Mouse (Mus musculus) heart, adult 2 months (tissue): ENCODE measurements at regions not wholly inside any gene's neighbourhood (a gene's known extent, or its start where the extent isn't known, plus 50 kb on each side); places are given as distances from the start of the nearest gene placed in this dataset.

Source experiments
- DNase-seq, 2 experiments: peaks; one replicate each; pipeline ENCODE4 v3.0.0; 2021
- H3K27ac ChIP-seq: fragments of 200-600 bp; 2 replicates; pipeline ENCODE4 v1.8.1; 2022
- H3K27me3 ChIP-seq: fragments of 200-500 bp; 2 replicates; pipeline ENCODE4 v1.6.1; 2012; ENCODE audit warnings: mild to moderate bottlenecking, low read length, inconsistent platforms, mixed read lengths; ENCODE audit not compliant: control insufficient read depth, insufficient read depth
- H3K36me3 ChIP-seq: fragments of 200-500 bp; 2 replicates; pipeline ENCODE4 v1.6.1; 2012; ENCODE audit warnings: low read length, inconsistent platforms; ENCODE audit not compliant: control insufficient read depth, insufficient read depth
- H3K4me1 ChIP-seq: fragments of 200-500 bp; 2 replicates; pipeline ENCODE4 v1.6.1; 2011; ENCODE audit warnings: low read length; ENCODE audit not compliant: control insufficient read depth, insufficient read depth
- H3K4me3 ChIP-seq: fragments of 200-600 bp; 2 replicates; pipeline ENCODE4 v1.8.1; 2022
- H3K79me2 ChIP-seq: fragments of 200-500 bp; replicated peaks from 2 replicates; pipeline ENCODE4 v1.6.1; 2012; ENCODE audit warnings: mild to moderate bottlenecking, inconsistent platforms, low read length, moderate library complexity, mixed read lengths; ENCODE audit not compliant: control insufficient read depth, insufficient read depth
- H3K9ac ChIP-seq: fragments of 200-500 bp; 2 replicates; pipeline ENCODE4 v1.6.1; 2012; ENCODE audit warnings: low read depth, mild to moderate bottlenecking, control low read depth, inconsistent platforms, low read length, mixed read lengths
- CTCF ChIP-seq: fragments of 200-600 bp; IDR thresholded peaks from 2 replicates; pipeline ENCODE4 v1.8.1; 2022; ENCODE audit warnings: antibody characterized with exemption, mild to moderate bottlenecking, moderate library complexity
- EP300 ChIP-seq: fragments of 200-500 bp; IDR thresholded peaks from 2 replicates; pipeline ENCODE4 v1.6.1; 2011; ENCODE audit warnings: low read depth, low read length, control low read depth; ENCODE audit not compliant: insufficient read depth
- POLR2A ChIP-seq: fragments of 200-500 bp; IDR thresholded peaks from 2 replicates; pipeline ENCODE4 v1.6.1; 2011; ENCODE audit warnings: mild to moderate bottlenecking, low read depth, low read length, control low read depth; ENCODE audit not compliant: insufficient read depth
- WGBS: fragments of 180-500 bp; shearing (Covaris S2); methylation state at CpG from one replicate; pipeline ENCODE4 v1.1.7; 2018; 5-methylcytosine and 5-hydroxymethylcytosine counted together
- intact Hi-C: fragments of 180-260 bp; cut with DNase I; formaldehyde crosslinking; loops from one replicate; pipeline ENCODE4 v1.15.1; 2025

GRCm38 (mm10) chr16:24218162-24218849, 175.0 kb upstream of the Lpp start:
- no peak overlapping the region for H3K4me3 ChIP-seq
- no peaks in the 10 kb centered on the region for H3K79me2 ChIP-seq
- TF ChIP-seq EP300 (no peak), POLR2A (no peak), CTCF (no peak)
- H3K27ac ChIP-seq = no peak overlapping the region
- H3K27me3 ChIP-seq = no peaks in the 10 kb centered on the region
- H3K4me1 ChIP-seq = no peaks in the 10 kb centered on the region
- H3K36me3 ChIP-seq = no peaks in the 10 kb centered on the region
- H3K9ac ChIP-seq = no peak overlapping the region
- WGBS = 68% methylated on average over 14 of the region's 14 CpGs
- intact Hi-C loops = no loop called here
- no peak for DNase-seq

DNA sequence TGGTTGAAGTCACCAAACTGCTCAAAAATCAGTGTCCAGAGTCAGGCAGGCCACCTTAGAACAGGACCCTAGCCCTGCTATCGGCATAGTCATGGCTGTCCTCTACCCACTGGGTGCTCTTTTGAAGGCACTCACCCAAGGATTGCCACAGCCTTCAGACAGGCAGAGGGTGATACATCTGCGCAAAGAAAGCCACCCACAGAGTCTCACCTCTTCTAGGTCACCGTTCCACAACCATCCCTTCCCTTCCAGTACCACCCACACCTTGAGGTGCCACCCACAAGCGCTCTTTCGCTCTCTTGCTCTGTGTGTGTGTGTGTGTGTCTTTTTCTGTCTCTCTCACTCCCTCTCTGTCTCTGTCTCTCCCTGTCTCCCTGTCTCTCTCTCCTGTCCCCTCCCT, 176.5 kb upstream of the Lpp start:
- Histone ChIP-seq H3K27ac (no peak overlapping the region), H3K79me2 (no peaks in the 10 kb centered on the region), H3K27me3 (no peaks in the 10 kb centered on the region), H3K4me1 (no peaks in the 10 kb centered on the region), H3K4me3 (no peak overlapping the region), H3K36me3 (no peaks in the 10 kb centered on the region), H3K9ac (no peak overlapping the region)
- WGBS = 89% methylated on average over 5 of the region's 5 CpGs
- intact Hi-C loops = no loop called here
- no peak for DNase-seq
- no peak for TF ChIP-seq POLR2A

DNA sequence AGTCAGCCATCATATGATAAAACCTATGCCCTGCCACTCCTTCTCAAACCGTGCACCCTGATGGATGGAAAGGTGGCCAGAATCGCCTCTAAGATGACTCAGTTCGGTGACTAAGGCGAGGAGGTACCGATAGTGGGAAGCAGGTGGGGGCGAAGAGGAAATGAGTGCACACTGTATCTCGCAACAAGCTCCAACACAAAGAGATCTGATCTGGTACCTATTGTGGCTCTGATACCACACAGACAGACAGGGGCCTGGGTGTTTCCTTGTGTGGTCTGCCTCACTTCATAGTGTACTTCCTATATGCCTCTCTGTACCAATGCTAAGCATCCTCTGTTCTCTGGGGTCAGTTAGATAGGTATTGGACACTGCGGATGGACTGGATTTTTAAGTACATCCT, 178.0 kb upstream of the Lpp start:
- intact Hi-C loops = no loop called here
- no peak for DNase-seq
- no peak overlapping the region for H3K27ac ChIP-seq
- TF ChIP-seq EP300 = no peak
- no peak for TF ChIP-seq CTCF
- TF ChIP-seq POLR2A = no peak
- no peaks in the 10 kb centered on the region for H3K79me2 ChIP-seq
- H3K4me3 ChIP-seq = no peak overlapping the region
- WGBS = 74% methylated on average over 8 of the region's 8 CpGs
- H3K4me1 ChIP-seq = no peaks in the 10 kb centered on the region; the same call in 1 of the 2 replicates
- no peaks in the 10 kb centered on the region for H3K36me3 ChIP-seq
- H3K9ac ChIP-seq = no peak overlapping the region
- H3K27me3 ChIP-seq = no peaks in the 10 kb centered on the region

DNA sequence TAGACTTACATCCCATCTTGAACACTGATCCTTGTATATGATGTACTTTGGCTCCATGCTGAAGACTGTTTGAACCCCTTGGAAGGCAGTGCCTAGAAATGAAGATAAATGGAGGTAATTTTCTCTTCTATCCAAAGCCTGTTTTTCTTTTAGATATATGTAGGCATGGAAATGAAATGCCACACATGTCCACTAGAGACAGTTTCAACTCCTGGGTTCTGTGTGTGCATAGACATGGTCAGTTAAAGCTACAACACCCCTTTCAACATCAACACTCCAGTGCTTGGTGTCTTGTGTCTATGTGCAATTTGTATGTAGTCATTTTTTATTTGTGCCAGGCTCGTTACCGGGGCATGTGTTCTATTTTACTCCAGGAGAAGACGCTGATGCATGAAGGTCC, 179.7 kb upstream of the Lpp start:
- Histone ChIP-seq H3K79me2 (no peaks in the 10 kb centered on the region), H3K27ac (no peak overlapping the region), H3K36me3 (no peaks in the 10 kb centered on the region), H3K4me3 (no peak overlapping the region), H3K27me3 (no peaks in the 10 kb centered on the region), H3K9ac (no peak overlapping the region), H3K4me1 (no peaks in the 10 kb centered on the region; the same call in 1 of the 2 replicates)
- no peak for DNase-seq
- intact Hi-C loops = no loop called here
- no peak for TF ChIP-seq EP300
- peak; percentile 47 for TF ChIP-seq CTCF
- WGBS = 96% methylated on average over 3 of the region's 3 CpGs

DNA sequence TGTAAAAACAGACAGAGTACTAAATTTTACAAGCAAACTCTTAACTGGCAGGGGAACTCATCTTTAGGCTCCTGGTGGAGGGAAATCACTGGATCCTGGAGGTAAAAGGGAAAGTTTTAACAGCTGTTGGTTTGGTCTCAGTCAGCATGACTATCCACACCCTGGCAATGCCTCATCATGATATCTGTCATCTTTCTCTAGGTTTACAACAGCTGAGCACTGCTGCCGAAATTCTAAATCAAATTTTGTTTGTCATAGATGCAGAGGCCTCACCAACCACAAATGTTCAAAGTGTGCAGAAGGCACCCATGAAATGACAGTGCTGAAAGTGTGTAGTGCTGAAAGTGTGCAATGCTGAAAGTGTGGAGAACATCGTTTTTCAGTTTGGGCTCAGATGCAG, 180.6 kb upstream of the Lpp start:
- no peaks in the 10 kb centered on the region for H3K27me3 ChIP-seq
- no peak overlapping the region for H3K4me3 ChIP-seq
- intact Hi-C loops = no loop called here
- H3K27ac ChIP-seq = no peak overlapping the region
- no peaks in the 10 kb centered on the region for H3K36me3 ChIP-seq
- no peak for DNase-seq
- no peak overlapping the region for H3K9ac ChIP-seq
- no peaks in the 10 kb centered on the region for H3K79me2 ChIP-seq
- WGBS = 82% methylated on average over 2 of the region's 2 CpGs
- no peaks in the 10 kb centered on the region; the same call in 1 of the 2 replicates for H3K4me1 ChIP-seq
- TF ChIP-seq CTCF (no peak), EP300 (no peak)

- H3K4me1 ChIP-seq = no peaks in the 10 kb centered on the region; the same call in 1 of the 2 replicates
- H3K27ac ChIP-seq = no peak overlapping the region
- no peak overlapping the region for H3K9ac ChIP-seq
- H3K27me3 ChIP-seq = no peaks in the 10 kb centered on the region
- H3K79me2 ChIP-seq = no peaks in the 10 kb centered on the region
- H3K4me3 ChIP-seq = no peak overlapping the region
- TF ChIP-seq CTCF = no peak
- intact Hi-C loops = no loop called here
- no peaks in the 10 kb centered on the region for H3K36me3 ChIP-seq
- no peak for DNase-seq
- WGBS = 67% methylated on average over 1 of the region's 1 CpGs
Measured at GRCm38 (mm10) chr16:24211588-24211987, 181.7 kb upstream of the Lpp start.

- H3K36me3 ChIP-seq = no peaks in the 10 kb centered on the region
- 63% methylated on average over 2 of the region's 2 CpGs for WGBS
- H3K79me2 ChIP-seq = no peaks in the 10 kb centered on the region
- no peak overlapping the region for H3K4me3 ChIP-seq
- TF ChIP-seq CTCF (no peak), EP300 (no peak)
- intact Hi-C loops = no loop called here
- no peaks in the 10 kb centered on the region; the same call in 1 of the 2 replicates for H3K4me1 ChIP-seq
- no peak overlapping the region for H3K9ac ChIP-seq
- no peaks in the 10 kb centered on the region for H3K27me3 ChIP-seq
- peak in 1 of 2 experiments; percentile 6 for DNase-seq
- no peak overlapping the region for H3K27ac ChIP-seq
Measured at GRCm38 (mm10) chr16:24208876-24209275, 184.4 kb upstream of the Lpp start.
